Mouse (Mus musculus) liver, embryonic 11.5 days (tissue): ENCODE data around the gene Ssna1. TPM values are rescaled to one million over a fixed set of nuclear protein-coding genes. Genes with fewer than 3 reads are reported as not detected.

Source experiments
- ATAC-seq: fragments of 200-750 bp; cut with Nextera tagmentation; replicated peaks from 2 replicates; pipeline ENCODE4 v1.8.0; 2017; ENCODE audit warnings: moderate number of reproducible peaks, mild to moderate bottlenecking, moderate TSS enrichment, moderate library complexity; ENCODE audit not compliant: low FRiP score
- DNase-seq: peaks from one replicate; pipeline ENCODE4 v3.0.0-alpha.2; 2017; ENCODE audit warnings: low spot score
- H3K27ac ChIP-seq: fragments of 300-500 bp; sonication (generic); 2 replicates; pipeline ENCODE4 v1.5.1; 2014; ENCODE audit warnings: mild to moderate bottlenecking, low read depth, low read length, control low read depth
- H3K27me3 ChIP-seq: fragments of 300-500 bp; sonication (generic); replicated peaks from 2 replicates; pipeline ENCODE4 v1.6.1; 2014; ENCODE audit warnings: low read length, mixed read lengths; ENCODE audit not compliant: control insufficient read depth, insufficient read depth
- H3K36me3 ChIP-seq: fragments of 300-500 bp; sonication (generic); 2 replicates; pipeline ENCODE4 v1.6.1; 2014; ENCODE audit warnings: mild to moderate bottlenecking, low read length, moderate library complexity, mixed read lengths; ENCODE audit not compliant: control insufficient read depth, insufficient read depth
- H3K4me1 ChIP-seq: fragments of 300-500 bp; sonication (generic); replicated peaks from 2 replicates; pipeline ENCODE4 v1.6.1; 2014; ENCODE audit warnings: low read length, mixed read lengths; ENCODE audit not compliant: control insufficient read depth, insufficient read depth
- H3K4me2 ChIP-seq: fragments of 300-500 bp; sonication (generic); 2 replicates; pipeline ENCODE4 v1.6.1; 2014; ENCODE audit warnings: mild to moderate bottlenecking, control low read depth, moderate library complexity
- H3K4me3 ChIP-seq: fragments of 300-500 bp; sonication (generic); 2 replicates; pipeline ENCODE4 v1.5.1; 2014; ENCODE audit warnings: low read depth, low read length, control low read depth
- H3K9ac ChIP-seq: fragments of 300-500 bp; sonication (generic); 2 replicates; pipeline ENCODE4 v1.6.1; 2014; ENCODE audit warnings: low read depth, low read length, control low read depth
- H3K9me3 ChIP-seq: fragments of 300-500 bp; sonication (generic); 2 replicates; pipeline ENCODE4 v1.6.1; 2016; ENCODE audit warnings: low read length, inconsistent platforms, mixed read lengths; ENCODE audit not compliant: control insufficient read depth
- WGBS: fragments of 180-500 bp; shearing (Covaris S2); extraction: QIAGEN DNeasy Blood & Tissue Kit; methylation state at CpG from one replicate; pipeline ENCODE4 v1.1.7; 2014; 5-methylcytosine and 5-hydroxymethylcytosine counted together
- polyA plus RNA-seq: library from polyadenylated mRNA; unstranded; fragments of >200 nt; fragmentation: Nextera tagmentation; extraction: Ambion mirVana; gene quantifications from 2 replicates; pipeline ENCODE4 v1.2.1, GENCODE M21; 2014

Gene Ssna1
- polyA plus RNA-seq, 1 experiment from 2014 or later, result 237 TPM

DNA sequence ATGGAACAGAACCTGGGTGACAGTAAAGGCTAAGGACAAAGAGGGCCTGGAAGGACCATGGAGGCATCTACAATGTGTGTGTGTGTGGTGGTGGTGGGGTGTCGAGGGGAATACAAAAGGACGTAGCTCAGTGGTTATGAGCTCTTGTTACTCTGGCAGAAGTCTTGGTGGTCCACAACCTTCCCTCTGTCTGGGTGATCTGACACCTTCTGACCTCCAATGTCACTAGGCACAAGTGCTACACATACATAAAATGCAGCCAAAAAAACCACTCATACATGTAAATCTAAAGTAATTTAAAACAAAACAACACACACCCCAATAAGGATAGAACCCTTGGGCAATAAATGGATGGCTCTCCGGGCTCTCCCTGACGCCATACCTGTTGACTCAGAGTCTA is 44.8 kb downstream of the Ssna1 start:
- H3K27ac ChIP-seq, result no peak overlapping the region

DNA sequence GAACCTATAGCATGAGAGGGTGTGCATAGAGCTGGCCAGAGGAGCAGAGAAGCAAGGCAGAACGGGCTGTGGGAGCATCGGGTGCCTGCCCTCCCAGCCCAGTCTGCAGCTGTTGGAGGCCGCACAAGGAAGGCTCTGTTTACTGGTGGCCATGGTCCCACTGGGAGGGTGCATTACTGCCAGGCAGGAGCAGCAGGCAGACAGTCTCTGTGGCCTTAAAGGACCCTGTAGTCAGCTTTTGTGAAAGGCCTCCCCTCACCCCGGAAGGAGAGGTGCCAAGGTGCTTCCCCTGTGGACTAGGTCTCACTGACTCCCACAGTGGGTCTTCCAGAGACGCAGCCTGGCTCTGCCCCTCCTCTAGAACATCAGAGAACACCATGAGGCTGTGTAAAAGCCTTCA is 45.4 kb downstream of the Ssna1 start:
- Histone ChIP-seq H3K4me2 (no peak overlapping the region), H3K9me3 (no peaks in the 10 kb centered on the region), H3K36me3 (peaks cover 5% of the 10 kb centered on the region; the same call in 1 of the 2 replicates), H3K4me3 (no peak overlapping the region), H3K27ac (no peak overlapping the region), H3K27me3 (no peaks in the 10 kb centered on the region), H3K9ac (no peak overlapping the region), H3K4me1 (peaks cover 6% of the 10 kb centered on the region)
- ATAC-seq, result no peak
- DNase-seq, result no peak
- 89% methylated on average over 5 of the region's 5 CpGs for WGBS

More for the DNA sequence above, 44.8 kb downstream of the Ssna1 start:
- Histone ChIP-seq H3K36me3 (peaks cover 5% of the 10 kb centered on the region; the same call in 1 of the 2 replicates), H3K9ac (no peak overlapping the region), H3K4me3 (no peak overlapping the region), H3K4me1 (peaks cover 6% of the 10 kb centered on the region), H3K27me3 (no peaks in the 10 kb centered on the region; the same call in 1 of the 2 replicates), H3K4me2 (no peak overlapping the region), H3K9me3 (no peaks in the 10 kb centered on the region)
- ATAC-seq (no peak), DNase-seq (no peak)
- WGBS, result 93% methylated on average over 4 of the region's 4 CpGs

DNA sequence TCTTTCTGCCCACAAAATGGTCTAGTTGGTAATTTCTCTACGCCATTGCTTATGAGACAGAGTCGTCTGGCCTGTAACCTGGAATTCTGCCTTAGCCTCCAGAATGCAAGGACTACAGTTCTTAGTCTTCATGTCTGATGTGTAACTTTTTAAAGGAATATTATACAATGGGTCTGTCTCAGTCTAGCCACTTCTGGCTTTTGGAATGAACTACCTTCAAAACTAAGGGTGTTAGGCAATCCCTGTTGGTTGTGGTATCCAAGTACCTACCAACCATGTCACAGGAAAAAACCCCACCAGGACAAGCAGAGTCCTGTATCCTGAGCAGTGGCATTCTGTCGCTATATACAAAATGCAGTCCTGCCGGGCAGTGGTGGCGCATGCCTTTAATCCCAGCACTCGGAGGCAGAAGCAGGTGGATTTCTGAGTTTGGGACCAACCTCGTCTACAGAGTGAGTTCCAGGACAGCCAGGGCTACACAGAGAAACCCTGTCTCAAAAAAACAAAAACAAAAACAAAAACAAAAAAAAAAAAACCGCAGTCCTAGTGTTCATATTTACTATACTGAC is 46.3 kb downstream of the Ssna1 start:
- H3K9ac ChIP-seq, result peak overlapping the region; percentile 74
- peak overlapping the region; percentile 68 for H3K4me2 ChIP-seq
- H3K36me3 ChIP-seq, result peaks cover 9% of the 10 kb centered on the region
- no peaks in the 10 kb centered on the region for H3K9me3 ChIP-seq
- ATAC-seq (no peak), DNase-seq (no peak)
- WGBS, result 77% methylated on average over 8 of the region's 8 CpGs
- no peaks in the 10 kb centered on the region for H3K27me3 ChIP-seq
- H3K4me1 ChIP-seq, result peaks cover 6% of the 10 kb centered on the region
- peak overlapping the region; percentile 95 for H3K27ac ChIP-seq
- H3K4me3 ChIP-seq, result peak overlapping the region; percentile 82

DNA sequence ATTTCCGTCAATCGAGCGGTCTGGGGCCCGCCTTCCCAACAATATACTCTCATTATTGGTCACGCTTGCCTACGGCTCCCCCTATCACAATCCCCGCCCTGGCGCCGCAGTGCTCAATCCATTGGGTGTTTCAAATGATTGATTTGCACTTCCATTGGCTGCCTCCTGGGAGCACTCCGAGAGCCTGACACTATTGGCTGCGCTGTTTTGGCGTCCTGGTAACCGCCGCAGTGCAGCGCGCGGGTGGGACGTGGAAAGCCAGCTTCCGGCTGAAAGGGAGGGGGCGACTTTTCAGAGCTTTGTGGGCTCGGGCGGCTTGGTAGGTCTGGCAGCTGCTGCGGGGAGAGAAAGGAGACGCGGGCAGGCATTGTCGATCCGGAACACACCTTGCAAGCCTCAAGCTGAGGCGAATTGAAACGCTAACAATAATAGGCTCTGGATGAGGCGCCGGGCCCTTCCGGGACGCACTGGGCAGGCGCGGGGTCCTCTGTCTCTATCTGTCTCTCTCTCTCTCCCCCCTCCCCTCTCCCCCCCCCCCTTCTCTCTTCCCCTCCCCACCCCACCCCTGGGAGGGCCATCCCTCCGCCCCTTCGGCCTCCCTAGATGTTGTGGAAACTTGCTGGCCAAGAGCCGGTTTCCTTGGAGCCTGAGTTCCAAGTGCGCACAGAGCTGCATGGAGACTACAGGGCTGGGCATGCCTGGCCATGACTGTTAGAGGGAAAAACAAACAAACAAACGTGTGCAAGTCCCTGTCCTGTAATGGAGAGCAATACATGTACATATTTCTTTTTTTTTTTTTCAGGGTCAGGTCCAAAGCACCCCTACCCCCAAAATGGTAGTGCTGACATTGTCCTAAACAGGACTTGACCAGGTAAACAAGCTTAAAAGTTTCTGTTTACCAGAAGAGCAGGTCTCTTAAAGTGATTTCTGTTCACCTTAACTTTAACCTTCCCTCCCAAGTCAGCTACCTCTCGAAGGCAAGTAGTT is 47.2 kb downstream of the Ssna1 start:
- Histone ChIP-seq H3K27me3 (no peaks in the 10 kb centered on the region), H3K4me2 (peak overlapping the region; percentile 68), H3K9me3 (no peaks in the 10 kb centered on the region), H3K9ac (peak overlapping the region; percentile 74), H3K4me3 (peak overlapping the region; percentile 82), H3K27ac (peak overlapping the region; percentile 95), H3K36me3 (peaks cover 9% of the 10 kb centered on the region), H3K4me1 (peaks cover 6% of the 10 kb centered on the region)
- ATAC-seq, result peak; percentile 91
- DNase-seq, result peak; percentile 96
- WGBS, result 2% methylated on average over 40 of the region's 41 CpGs

DNA sequence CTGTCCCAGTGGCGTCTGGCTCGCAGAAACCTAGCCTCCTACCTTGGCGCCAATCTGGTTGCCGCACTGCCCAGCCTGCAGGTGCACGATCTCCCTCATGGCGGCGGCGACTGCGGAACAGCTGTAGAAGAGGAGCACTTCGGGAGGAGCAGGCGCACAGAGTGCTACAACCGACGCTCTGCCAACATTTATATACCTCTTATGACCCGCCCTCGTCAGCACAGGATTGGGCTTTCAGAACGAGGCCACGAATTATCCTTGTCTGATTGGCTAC is 47.8 kb downstream of the Ssna1 start, which contains the start of gene Tubb4b:
TSS of gene Tubb4b (minus strand) at position 211 of the 274 bp plus-strand sequence.
- WGBS, result 0% methylated on average over 17 of the region's 17 CpGs
- DNase-seq, result no peak
- Histone ChIP-seq H3K4me2 (peak within 1 kb of the TSS; percentile 95), H3K9me3 (no peaks in the 10 kb centered on the region), H3K36me3 (peaks cover 9% of the 10 kb centered on the region), H3K27me3 (no peaks in the 10 kb centered on the region), H3K4me1 (peaks cover 6% of the 10 kb centered on the region), H3K27ac (peak within 1 kb of the TSS; percentile 98), H3K4me3 (peak within 1 kb of the TSS; percentile 82), H3K9ac (peak within 1 kb of the TSS; percentile 88)
- no peak for ATAC-seq

DNA sequence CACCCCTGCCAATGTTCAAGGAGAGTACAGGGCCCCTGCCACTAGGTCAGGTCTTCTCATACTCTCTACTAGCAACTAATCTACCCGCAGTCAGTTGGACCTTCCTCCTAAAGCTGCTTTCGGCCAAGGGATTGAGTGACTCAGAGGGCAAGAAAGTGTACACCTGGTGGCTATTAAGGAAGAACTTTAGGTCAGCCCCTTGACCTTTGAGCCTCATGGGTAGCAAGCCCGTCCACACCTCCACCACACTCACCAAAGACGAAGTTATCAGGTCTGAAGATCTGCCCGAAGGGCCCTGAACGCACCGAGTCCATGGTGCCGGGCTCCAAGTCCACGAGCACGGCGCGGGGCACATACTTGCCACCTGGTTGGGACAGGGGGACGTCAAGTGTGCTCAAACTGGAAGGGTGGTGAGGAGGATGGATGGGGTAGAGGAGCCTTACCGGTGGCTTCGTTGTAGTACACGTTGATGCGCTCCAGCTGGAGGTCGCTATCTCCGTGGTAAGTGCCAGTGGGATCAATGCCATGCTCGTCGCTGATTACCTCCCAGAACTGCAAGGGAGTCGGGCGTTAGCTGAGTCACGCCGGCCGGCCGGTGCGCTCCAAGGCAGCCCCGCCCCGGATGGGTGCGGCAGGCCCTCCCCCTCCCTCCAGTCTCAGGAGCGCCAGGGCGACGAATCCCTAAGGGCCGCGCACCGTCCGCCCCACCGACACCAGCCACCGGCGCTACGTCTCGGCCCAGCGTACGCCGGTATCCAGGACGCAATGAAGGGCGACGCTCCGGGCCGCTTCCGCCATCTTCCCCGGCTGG is 48.4 kb downstream of the Ssna1 start:
- Histone ChIP-seq H3K4me3 (peak overlapping the region; percentile 82), H3K36me3 (peaks cover 9% of the 10 kb centered on the region), H3K27me3 (no peaks in the 10 kb centered on the region), H3K4me2 (peak overlapping the region; percentile 95), H3K4me1 (peaks cover 6% of the 10 kb centered on the region), H3K9me3 (no peaks in the 10 kb centered on the region), H3K27ac (peak overlapping the region; percentile 98), H3K9ac (peak overlapping the region; percentile 88)
- under 1% methylated on average over 53 of the region's 53 CpGs for WGBS
- peak; percentile 85 for DNase-seq
- peak; percentile 79 for ATAC-seq

DNA sequence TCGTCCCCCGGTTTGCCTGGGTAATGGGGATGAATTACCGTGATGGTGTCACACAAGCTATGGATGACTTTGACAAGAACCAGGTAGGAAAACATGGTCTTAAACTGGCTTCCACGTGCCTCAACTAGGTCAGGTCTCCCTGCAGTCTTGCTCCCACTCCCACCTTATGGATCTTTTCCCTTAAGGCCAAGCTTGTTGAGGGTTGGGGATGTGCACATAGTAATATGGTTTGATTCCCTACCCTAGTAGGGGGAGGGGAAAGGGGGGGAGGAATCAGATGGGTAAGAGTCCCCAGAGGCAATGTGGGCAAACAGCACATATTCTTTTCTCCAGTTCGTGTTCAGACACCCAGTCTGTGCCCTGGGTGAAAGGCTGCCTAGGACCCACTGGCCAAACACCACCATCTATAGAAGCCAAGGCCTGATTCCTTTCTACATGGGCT is 50.9 kb downstream of the Ssna1 start:
- Histone ChIP-seq H3K9ac (no peak overlapping the region), H3K9me3 (no peaks in the 10 kb centered on the region), H3K4me2 (no peak overlapping the region), H3K4me3 (no peak overlapping the region; the same call in 1 of the 2 replicates), H3K27ac (no peak overlapping the region), H3K27me3 (no peaks in the 10 kb centered on the region), H3K4me1 (peaks cover 6% of the 10 kb centered on the region), H3K36me3 (peaks cover 9% of the 10 kb centered on the region)
- WGBS, result 62% methylated on average over 5 of the region's 5 CpGs
- DNase-seq (no peak), ATAC-seq (no peak)
